In the genomic region with DNA sequence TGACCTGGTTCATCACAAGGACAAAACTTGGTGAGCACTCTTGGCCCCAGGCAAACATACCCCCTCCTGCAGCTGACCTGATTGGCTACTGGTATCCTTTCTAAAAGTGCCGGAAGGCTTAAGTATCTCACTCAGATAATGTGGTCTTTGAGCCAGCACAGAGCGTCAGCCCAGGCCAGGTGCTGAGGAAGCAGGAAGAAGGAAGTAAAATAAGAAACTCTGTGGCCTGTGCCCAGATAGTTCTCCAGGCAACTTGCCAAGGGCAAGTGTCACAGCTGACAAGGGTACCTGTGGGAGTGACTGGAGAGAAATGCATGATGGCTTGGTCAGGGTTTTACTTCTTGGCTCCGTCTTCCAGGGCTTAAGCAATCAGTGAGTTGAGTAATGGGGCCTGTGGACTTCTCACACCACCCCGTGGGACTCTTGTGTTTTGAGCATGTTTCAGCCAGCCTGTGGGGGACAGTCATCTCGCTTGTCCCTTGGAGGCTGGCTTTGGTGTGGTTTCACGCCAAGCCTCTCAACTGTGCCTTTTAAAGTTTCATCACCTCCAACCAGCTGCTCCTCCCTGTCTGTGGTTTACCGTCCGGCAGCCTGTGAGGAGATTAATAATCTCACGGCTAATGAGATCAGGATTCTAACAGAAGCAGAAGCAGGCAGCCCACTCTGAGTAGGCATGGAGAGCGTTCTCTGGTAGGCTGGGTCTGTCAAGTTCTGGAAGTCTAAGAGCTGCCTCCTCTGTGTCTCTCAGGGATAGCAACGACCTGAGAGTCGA, we compare ENCODE assay signal across 9 mouse cellular contexts.
DNase-seq lines count a peak whose midpoint lies in the region; ATAC-seq and TF ChIP-seq lines count a peak whose summit lies in the region.
"Had no signal": no experiment of that assay in that cellular context is flagged by ENCODE, and none has a peak within 500 bp of the region (broad histone marks: within the 10 kb centered on the region; RNA-seq: fewer than 3 reads in every experiment).

No protein-coding gene starts in this region.

- H3K27ac ChIP-seq in brown adipose tissue, adult 24 weeks (replicated peaks; ENCODE audit: low read depth, low read length): peak overlapping the region; percentile 88
- 0 out of 2 replicates have a peak overlapping the region, but pooled peaks have one; percentile 16 for H3K27ac ChIP-seq in liver, postnatal 0 days (ENCODE audit: low read depth)
- H3K27ac ChIP-seq in stomach, embryonic 16.5 days (ENCODE audit: low read length): peak overlapping the region; percentile 67; the same call in 1 of the 2 replicates
- H3K27ac ChIP-seq: hindbrain, embryonic 15.5 days had no signal

- no peak overlapping the region for H3K9ac ChIP-seq in liver, postnatal 0 days (replicated peaks)
- H3K9ac ChIP-seq in stomach, embryonic 16.5 days (ENCODE audit: low read length): no peak overlapping the region
- H3K9ac ChIP-seq: hindbrain, embryonic 15.5 days had no signal

- H3K4me2 ChIP-seq in liver, postnatal 0 days (ENCODE audit: low read depth, low read length): no peak overlapping the region
- H3K4me2 ChIP-seq in stomach, embryonic 16.5 days (ENCODE audit: low read depth, low read length): no peak overlapping the region
- H3K4me2 ChIP-seq: hindbrain, embryonic 15.5 days had no signal

- H3K36me3 ChIP-seq in liver, postnatal 0 days (replicated peaks; ENCODE audit: insufficient read depth, low read length): no peaks in the 10 kb centered on the region
- H3K36me3 ChIP-seq in stomach, embryonic 16.5 days (ENCODE audit: control insufficient read depth, insufficient read depth, low read length): no peaks in the 10 kb centered on the region
- H3K36me3 ChIP-seq: hindbrain, embryonic 15.5 days had no signal

- DNase-seq in MEL-GATA-1-ER (ENCODE audit: extremely low read depth, low read depth) (peak; percentile 99), MN1 (ENCODE audit: low spot score) (no peak)
- DNase-seq in heart, postnatal 10 days: peak; percentile 34 to 57
- peak; percentile 21 for DNase-seq in liver, postnatal 0 days
- DNase-seq in left cerebral cortex, adult 8-10 months (ENCODE audit: low spot score in 2 of 2): no peak
- DNase-seq in layer of hippocampus, adult 9-11 months: no peak

- WGBS in liver, postnatal 0 days (ENCODE audit: insufficient replicate concordance): 48% methylated on average over 12 of the region's 12 CpGs
- 42% methylated on average over 12 of the region's 12 CpGs for WGBS in stomach, embryonic 16.5 days

- no peak for TF ChIP-seq EP300 in liver, postnatal 0 days (IDR thresholded peaks at IDR 0.05; ENCODE audit: low read depth)

- peak overlapping the region; percentile 47 for H3K4me3 ChIP-seq in brown adipose tissue, adult 24 weeks (ENCODE audit: insufficient read depth, low read depth, low read length)
- no peak overlapping the region for H3K4me3 ChIP-seq in liver, postnatal 0 days (ENCODE audit: low read depth, low read length)
- H3K4me3 ChIP-seq in stomach, embryonic 16.5 days (replicated peaks; ENCODE audit: low read length): no peak overlapping the region
- H3K4me3 ChIP-seq: hindbrain, embryonic 15.5 days had no signal

- H3K27me3 ChIP-seq in liver, postnatal 0 days (ENCODE audit: insufficient read depth, low read length): no peaks in the 10 kb centered on the region
- no peaks in the 10 kb centered on the region for H3K27me3 ChIP-seq in stomach, embryonic 16.5 days (ENCODE audit: control insufficient read depth, insufficient read depth, low read length)
- H3K27me3 ChIP-seq: hindbrain, embryonic 15.5 days had no signal

- no peaks in the 10 kb centered on the region for H3K9me3 ChIP-seq in liver, postnatal 0 days (ENCODE audit: low read length)
- H3K9me3 ChIP-seq in stomach, embryonic 16.5 days (replicated peaks; ENCODE audit: control insufficient read depth, low read length): no peaks in the 10 kb centered on the region
- H3K9me3 ChIP-seq: hindbrain, embryonic 15.5 days had no signal

- intact Hi-C loops in heart, postnatal 10 days (cut with DNase I): no loop called here

- no peaks in the 10 kb centered on the region; the same call in none of the 2 replicates for H3K4me1 ChIP-seq in brown adipose tissue, adult 24 weeks (ENCODE audit: control insufficient read depth, insufficient read depth, insufficient read length, low read length)
- H3K4me1 ChIP-seq in liver, postnatal 0 days (ENCODE audit: insufficient read depth): no peaks in the 10 kb centered on the region
- H3K4me1 ChIP-seq in stomach, embryonic 16.5 days (ENCODE audit: control insufficient read depth, insufficient read depth, low read length): peaks cover 3% of the 10 kb centered on the region; the same call in 1 of the 2 replicates

- no peak for TF ChIP-seq CTCF in liver, postnatal 0 days (IDR thresholded peaks at IDR 0.05; ENCODE audit: low read depth)

- ATAC-seq in liver, postnatal 0 days: peak; percentile 70
- ATAC-seq in stomach, embryonic 16.5 days (ENCODE audit: insufficient read depth, low FRiP score): peak; percentile 83

Comparison
In these comparisons a context has a peak if more than half of its experiments do, and no peak if none do; other contexts are left out.
1. DNase-seq: peak in MEL-GATA-1-ER (single experiment), heart, postnatal 10 days (2 of 2) and liver, postnatal 0 days (single experiment); none in left cerebral cortex, adult 8-10 months (0 of 2), layer of hippocampus, adult 9-11 months (single experiment) and MN1 (single experiment).
2. H3K27ac ChIP-seq: peak in every context shown above with its lines; median percentile 88 in brown adipose tissue, adult 24 weeks; 67 in stomach, embryonic 16.5 days; 16 in liver, postnatal 0 days.